Mouse (Mus musculus): ENCODE results near the gene Ttc28. TPM values are rescaled to one million over a fixed set of nuclear protein-coding genes. Genes with fewer than 3 reads are reported as not detected.
A peak's percentile ranks its signal among the peaks of the same experiment; 100 is the strongest.

The Ttc28 gene
- polyA plus RNA-seq, 1 experiment from 2014 or later: 12.9 TPM

DNA sequence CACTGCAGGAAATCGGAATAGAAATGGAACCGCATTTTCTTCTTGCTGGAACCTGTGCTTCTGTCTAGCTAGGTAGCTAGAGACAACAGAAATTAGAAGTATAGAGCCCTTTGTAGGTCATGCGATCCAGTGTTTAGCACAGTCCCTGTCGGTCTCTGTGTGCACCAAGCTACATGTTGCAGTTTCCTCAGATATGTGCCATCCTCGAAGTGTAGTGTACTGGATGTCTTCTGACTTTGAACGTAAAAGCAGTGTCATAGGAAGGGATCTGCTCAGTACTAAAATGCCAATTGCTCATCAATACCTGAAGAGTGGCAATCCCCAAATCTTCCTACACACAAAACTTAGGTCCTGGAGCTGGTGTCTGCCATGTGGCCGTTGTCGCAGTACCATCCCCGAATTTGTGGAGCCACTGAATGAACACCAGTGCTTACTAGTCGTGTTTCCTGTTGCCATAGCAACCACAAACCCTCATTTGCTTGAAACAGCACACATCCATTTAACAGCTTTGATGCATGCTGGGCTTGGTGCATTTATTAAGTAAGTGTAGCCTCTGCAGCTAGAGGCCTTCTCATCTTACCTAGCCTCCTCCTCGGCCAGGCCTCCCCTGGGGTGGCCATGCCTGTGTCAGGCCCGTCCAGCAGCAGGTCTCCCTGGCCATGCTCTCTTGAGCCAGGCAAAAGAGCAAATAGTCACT, 243.6 kb downstream of the Ttc28 start:
- ATAC-seq (ENCODE audit: insufficient number of reproducible peaks, low FRiP score, low TSS enrichment, low read depth): peak; percentile 21; the same call in 1 of the 2 replicates
- Histone ChIP-seq H3K27ac (replicated peaks; ENCODE audit: low read depth, low read length) (no peak overlapping the region), H3K27me3 (ENCODE audit: control insufficient read depth, insufficient read depth, low read length) (no peaks in the 10 kb centered on the region), H3K4me1 (ENCODE audit: control insufficient read depth, insufficient read depth, low read length) (peaks cover 26% of the 10 kb centered on the region), H3K4me2 (ENCODE audit: low read depth, severe bottlenecking) (no peak overlapping the region), H3K9ac (ENCODE audit: low read length) (no peak overlapping the region), H3K9me3 (ENCODE audit: control insufficient read depth, low read length) (no peaks in the 10 kb centered on the region), H3K36me3 (ENCODE audit: control insufficient read depth, insufficient read depth, low read length) (0 out of 2 replicates have a peak, but pooled peaks cover 2% of the 10 kb centered on the region), H3K4me3 (ENCODE audit: low read depth, low read length) (no peak overlapping the region)
- 45% methylated on average over 12 of the region's 12 CpGs for WGBS
- DNase-seq (ENCODE audit: low spot score): peak; percentile 62

DNA sequence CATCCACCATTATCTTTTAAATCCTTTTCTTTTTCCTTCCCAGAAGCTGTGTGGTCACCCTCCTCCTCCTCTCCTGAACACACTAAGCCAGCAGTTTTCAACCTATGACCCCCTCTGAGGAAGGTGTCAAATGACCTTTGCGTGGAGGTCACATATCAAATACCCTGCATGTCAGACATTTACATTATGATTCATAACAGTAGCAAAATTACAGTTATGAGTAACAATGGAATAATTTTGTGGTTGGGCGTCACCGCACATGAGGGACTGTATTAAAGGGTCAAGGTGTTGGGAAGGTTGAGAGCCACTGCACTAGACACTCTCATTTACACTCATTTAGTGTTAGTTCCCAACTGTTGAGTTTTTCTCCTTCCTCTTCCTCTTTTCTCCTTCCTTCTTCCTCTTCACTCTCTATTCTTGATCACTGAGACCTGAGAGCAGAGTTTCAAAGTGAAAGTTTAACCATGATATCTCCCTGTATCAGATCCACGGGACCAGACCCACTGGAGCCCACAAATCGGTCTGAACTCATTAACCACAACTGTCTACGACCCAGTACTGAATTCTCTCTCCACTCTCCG, 245.1 kb downstream of the Ttc28 start:
- Histone ChIP-seq H3K4me2 (ENCODE audit: low read depth, severe bottlenecking) (no peak overlapping the region), H3K27me3 (ENCODE audit: control insufficient read depth, insufficient read depth, low read length) (no peaks in the 10 kb centered on the region), H3K36me3 (ENCODE audit: control insufficient read depth, insufficient read depth, low read length) (0 out of 2 replicates have a peak, but pooled peaks cover 2% of the 10 kb centered on the region), H3K4me1 (ENCODE audit: control insufficient read depth, insufficient read depth, low read length) (peaks cover 24% of the 10 kb centered on the region), H3K9ac (ENCODE audit: low read length) (no peak overlapping the region), H3K9me3 (ENCODE audit: control insufficient read depth, low read length) (no peaks in the 10 kb centered on the region), H3K27ac (replicated peaks; ENCODE audit: low read depth, low read length) (no peak overlapping the region), H3K4me3 (ENCODE audit: low read depth, low read length) (no peak overlapping the region)
- ATAC-seq (ENCODE audit: insufficient number of reproducible peaks, low FRiP score, low TSS enrichment, low read depth): no peak
- no peak for DNase-seq (ENCODE audit: low spot score)
- 88% methylated on average over 7 of the region's 7 CpGs for WGBS

DNA sequence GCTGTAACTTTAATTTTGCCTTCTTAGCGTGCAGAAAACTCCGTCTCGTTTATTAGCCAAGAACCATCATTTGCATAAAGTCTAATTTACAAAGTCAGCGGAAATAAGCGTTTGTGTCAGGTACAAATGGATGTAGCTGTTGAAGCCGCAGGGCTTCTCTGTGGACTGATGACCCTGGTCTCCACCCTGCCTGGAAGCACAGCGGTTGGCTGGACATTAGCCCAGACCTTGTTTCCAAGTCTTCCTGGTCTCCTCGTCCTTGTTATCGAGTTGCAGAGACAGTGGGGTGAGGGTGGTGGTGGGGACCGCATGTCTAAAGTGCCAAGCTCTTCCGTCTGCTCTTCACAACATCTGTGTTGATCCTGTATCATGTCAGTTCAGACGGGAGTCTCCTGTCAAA, 246.1 kb downstream of the Ttc28 start:
- ATAC-seq (ENCODE audit: insufficient number of reproducible peaks, low FRiP score, low TSS enrichment, low read depth) (no peak), DNase-seq (ENCODE audit: low spot score) (no peak)
- no peaks in the 10 kb centered on the region for H3K27me3 ChIP-seq (ENCODE audit: control insufficient read depth, insufficient read depth, low read length)
- 0 out of 2 replicates have a peak, but pooled peaks cover 2% of the 10 kb centered on the region for H3K36me3 ChIP-seq (ENCODE audit: control insufficient read depth, insufficient read depth, low read length)
- H3K4me2 ChIP-seq (ENCODE audit: low read depth, severe bottlenecking): no peak overlapping the region
- no peaks in the 10 kb centered on the region for H3K9me3 ChIP-seq (ENCODE audit: control insufficient read depth, low read length)
- H3K4me1 ChIP-seq (ENCODE audit: control insufficient read depth, insufficient read depth, low read length): peaks cover 17% of the 10 kb centered on the region
- no peak overlapping the region for H3K4me3 ChIP-seq (ENCODE audit: low read depth, low read length)
- 89% methylated on average over 12 of the region's 12 CpGs for WGBS
- no peak overlapping the region for H3K27ac ChIP-seq (replicated peaks; ENCODE audit: low read depth, low read length)
- no peak overlapping the region for H3K9ac ChIP-seq (ENCODE audit: low read length)

DNA sequence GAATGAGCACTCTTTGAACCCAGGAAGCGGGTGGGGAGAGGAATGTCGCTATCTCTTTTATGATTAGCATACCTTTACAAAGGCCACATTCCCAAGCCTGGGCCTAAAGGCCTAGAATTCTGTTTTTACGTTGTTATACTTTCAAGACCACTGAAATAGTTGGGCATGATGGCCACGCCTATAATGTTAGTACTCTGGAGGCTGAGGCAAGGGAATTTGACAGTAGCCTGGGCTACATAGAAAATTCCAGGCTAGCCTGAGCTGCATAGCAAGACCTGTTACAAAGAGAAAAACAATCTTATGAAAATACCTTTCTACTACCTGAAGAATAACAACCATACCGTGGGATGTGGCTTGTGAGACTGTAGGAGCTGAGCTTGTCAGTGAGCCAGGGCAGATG, 248.2 kb downstream of the Ttc28 start:
- H3K4me1 ChIP-seq (ENCODE audit: control insufficient read depth, insufficient read depth, low read length): peaks cover 9% of the 10 kb centered on the region

DNA sequence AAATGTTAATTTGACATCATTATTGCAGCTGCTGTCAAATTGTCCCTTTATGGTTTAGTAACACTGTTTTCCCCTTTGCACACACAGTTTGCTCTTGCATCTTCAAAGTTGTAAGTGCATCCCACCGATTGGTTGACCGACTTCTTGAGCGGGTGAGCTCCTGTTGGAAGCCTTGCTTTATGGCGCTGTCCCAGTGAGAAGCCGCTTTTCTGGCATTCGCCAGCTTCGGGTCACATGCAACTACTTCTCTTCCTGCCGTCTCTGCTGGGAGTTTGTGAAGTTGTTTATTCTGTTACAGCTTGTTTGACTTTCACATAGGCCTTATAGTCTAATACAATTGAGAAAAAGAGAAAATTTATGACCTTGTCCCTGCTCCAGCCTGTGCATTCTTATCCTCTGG, 250.5 kb downstream of the Ttc28 start:
- no peak overlapping the region for H3K27ac ChIP-seq (replicated peaks; ENCODE audit: low read depth, low read length)
- H3K4me3 ChIP-seq (ENCODE audit: low read depth, low read length): no peak overlapping the region
- no peak overlapping the region for H3K9ac ChIP-seq (ENCODE audit: low read length)
- H3K36me3 ChIP-seq (ENCODE audit: control insufficient read depth, insufficient read depth, low read length): 0 out of 2 replicates have a peak, but pooled peaks cover 2% of the 10 kb centered on the region
- 93% methylated on average over 8 of the region's 8 CpGs for WGBS
- H3K9me3 ChIP-seq (ENCODE audit: control insufficient read depth, low read length): no peaks in the 10 kb centered on the region
- H3K4me1 ChIP-seq (ENCODE audit: control insufficient read depth, insufficient read depth, low read length): no peaks in the 10 kb centered on the region
- no peaks in the 10 kb centered on the region for H3K27me3 ChIP-seq (ENCODE audit: control insufficient read depth, insufficient read depth, low read length)
- no peak overlapping the region for H3K4me2 ChIP-seq (ENCODE audit: low read depth, severe bottlenecking)
- no peak for ATAC-seq (ENCODE audit: insufficient number of reproducible peaks, low FRiP score, low TSS enrichment, low read depth)
- no peak for DNase-seq (ENCODE audit: low spot score)

More for the DNA sequence above, 248.2 kb downstream of the Ttc28 start:
- no peak overlapping the region for H3K27ac ChIP-seq (replicated peaks; ENCODE audit: low read depth, low read length)
- H3K4me3 ChIP-seq (ENCODE audit: low read depth, low read length): no peak overlapping the region
- ATAC-seq (ENCODE audit: insufficient number of reproducible peaks, low FRiP score, low TSS enrichment, low read depth) (no peak), DNase-seq (ENCODE audit: low spot score) (no peak)
- 0 out of 2 replicates have a peak, but pooled peaks cover 2% of the 10 kb centered on the region for H3K36me3 ChIP-seq (ENCODE audit: control insufficient read depth, insufficient read depth, low read length)
- no peak overlapping the region for H3K9ac ChIP-seq (ENCODE audit: low read length)
- no peaks in the 10 kb centered on the region for H3K9me3 ChIP-seq (ENCODE audit: control insufficient read depth, low read length)
- H3K4me2 ChIP-seq (ENCODE audit: low read depth, severe bottlenecking): no peak overlapping the region
- WGBS: 81% methylated on average over 5 of the region's 5 CpGs
- H3K27me3 ChIP-seq (ENCODE audit: control insufficient read depth, insufficient read depth, low read length): no peaks in the 10 kb centered on the region

DNA sequence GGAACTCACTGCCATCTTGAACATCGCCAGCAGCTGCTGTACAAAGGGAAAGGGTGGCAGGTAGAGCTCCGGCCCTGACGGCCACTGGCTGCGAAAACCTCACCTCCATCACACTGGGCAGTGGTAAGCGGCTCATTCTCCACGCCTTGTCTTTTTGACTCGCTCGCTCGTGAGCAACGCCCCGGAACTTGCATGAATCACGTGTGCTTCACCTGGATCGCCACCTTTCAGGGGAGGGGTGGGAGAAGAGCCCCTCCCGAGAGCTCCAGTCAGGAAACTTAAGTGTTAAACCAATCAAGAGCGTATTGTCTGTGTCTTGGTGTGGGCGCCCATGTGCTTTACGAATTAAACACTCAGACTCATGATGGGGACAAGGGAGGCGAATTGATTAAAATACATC, 252.0 kb downstream of the Ttc28 start:
- Histone ChIP-seq H3K9me3 (ENCODE audit: control insufficient read depth, low read length) (no peaks in the 10 kb centered on the region), H3K4me2 (ENCODE audit: low read depth, severe bottlenecking) (no peak overlapping the region), H3K9ac (ENCODE audit: low read length) (no peak overlapping the region), H3K27ac (replicated peaks; ENCODE audit: low read depth, low read length) (no peak overlapping the region), H3K27me3 (ENCODE audit: control insufficient read depth, insufficient read depth, low read length) (no peaks in the 10 kb centered on the region), H3K4me3 (ENCODE audit: low read depth, low read length) (no peak overlapping the region), H3K36me3 (ENCODE audit: control insufficient read depth, insufficient read depth, low read length) (0 out of 2 replicates have a peak, but pooled peaks cover 2% of the 10 kb centered on the region), H3K4me1 (ENCODE audit: control insufficient read depth, insufficient read depth, low read length) (peaks cover 5% of the 10 kb centered on the region)
- ATAC-seq (ENCODE audit: insufficient number of reproducible peaks, low FRiP score, low TSS enrichment, low read depth): no peak
- no peak for DNase-seq (ENCODE audit: low spot score)
- 93% methylated on average over 18 of the region's 18 CpGs for WGBS

DNA sequence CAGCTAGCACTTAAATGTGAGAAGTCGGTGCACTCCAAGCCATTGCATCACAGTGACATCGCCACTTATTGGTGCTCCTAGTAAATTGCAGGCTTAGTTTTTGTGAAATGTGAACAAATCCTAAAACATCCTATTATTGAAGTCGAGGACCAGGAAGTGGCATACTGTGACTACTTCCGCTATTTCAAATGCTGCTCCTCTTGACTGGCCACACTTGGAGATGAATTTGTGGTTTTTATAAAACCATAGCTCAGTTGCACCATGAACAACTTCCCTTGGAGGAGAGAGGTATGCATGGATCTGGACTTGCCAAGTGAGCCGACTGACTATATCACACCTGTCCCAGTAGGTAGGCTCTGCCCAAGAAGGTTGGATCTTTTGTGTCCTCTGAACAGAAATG, 253.5 kb downstream of the Ttc28 start:
- ATAC-seq (ENCODE audit: insufficient number of reproducible peaks, low FRiP score, low TSS enrichment, low read depth): no peak
- no peaks in the 10 kb centered on the region for H3K27me3 ChIP-seq (ENCODE audit: control insufficient read depth, insufficient read depth, low read length)

DNA sequence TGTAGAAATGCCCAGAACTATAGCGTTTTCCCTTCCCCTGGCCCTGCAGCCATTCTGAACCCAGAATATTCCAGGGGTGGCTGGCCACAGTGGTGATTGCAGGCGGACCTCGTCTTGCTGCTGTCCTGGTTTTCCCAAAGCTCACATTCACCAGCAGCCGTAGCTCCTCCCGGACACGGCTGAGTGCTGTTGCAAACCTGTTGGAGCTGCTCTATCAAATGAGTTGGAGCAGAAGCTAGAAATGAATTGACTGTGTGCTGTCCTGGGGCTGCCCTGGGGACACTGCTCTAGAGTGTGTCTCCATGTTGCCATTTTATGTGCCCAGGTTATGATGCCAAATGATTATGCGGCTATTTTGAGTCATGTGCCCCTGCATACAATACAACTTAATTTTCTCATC, 254.2 kb downstream of the Ttc28 start:
- no peak overlapping the region for H3K4me3 ChIP-seq (ENCODE audit: low read depth, low read length)
- no peaks in the 10 kb centered on the region for H3K36me3 ChIP-seq (ENCODE audit: control insufficient read depth, insufficient read depth, low read length)
- no peak overlapping the region for H3K27ac ChIP-seq (replicated peaks; ENCODE audit: low read depth, low read length)
- peaks cover 26% of the 10 kb centered on the region for H3K4me1 ChIP-seq (ENCODE audit: control insufficient read depth, insufficient read depth, low read length)
- ATAC-seq (ENCODE audit: insufficient number of reproducible peaks, low FRiP score, low TSS enrichment, low read depth): no peak
- DNase-seq (ENCODE audit: low spot score): no peak
- H3K9ac ChIP-seq (ENCODE audit: low read length): no peak overlapping the region
- H3K27me3 ChIP-seq (ENCODE audit: control insufficient read depth, insufficient read depth, low read length): no peaks in the 10 kb centered on the region
- no peaks in the 10 kb centered on the region for H3K9me3 ChIP-seq (ENCODE audit: control insufficient read depth, low read length)
- WGBS: 92% methylated on average over 7 of the region's 7 CpGs
- H3K4me2 ChIP-seq (ENCODE audit: low read depth, severe bottlenecking): no peak overlapping the region

More for the DNA sequence above, 253.5 kb downstream of the Ttc28 start:
- Histone ChIP-seq H3K9me3 (ENCODE audit: control insufficient read depth, low read length) (no peaks in the 10 kb centered on the region), H3K9ac (ENCODE audit: low read length) (no peak overlapping the region), H3K27ac (replicated peaks; ENCODE audit: low read depth, low read length) (no peak overlapping the region), H3K4me1 (ENCODE audit: control insufficient read depth, insufficient read depth, low read length) (peaks cover 20% of the 10 kb centered on the region), H3K4me2 (ENCODE audit: low read depth, severe bottlenecking) (no peak overlapping the region), H3K36me3 (ENCODE audit: control insufficient read depth, insufficient read depth, low read length) (no peaks in the 10 kb centered on the region), H3K4me3 (ENCODE audit: low read depth, low read length) (no peak overlapping the region)
- no peak for DNase-seq (ENCODE audit: low spot score)
- 93% methylated on average over 5 of the region's 5 CpGs for WGBS
